Mouse (Mus musculus) fat pad, adult 2 months (tissue): ENCODE results near the gene Gm7995.
"Not testable (repeated sequence)": the region's sequence is repeated elsewhere in the genome, so short reads cannot be mapped to it uniquely, and the experiment has no call there.

Source experiments
- DNase-seq: peaks from one replicate; pipeline ENCODE4 v3.0.0-alpha.2; 2011; ENCODE audit warnings: low read depth, low spot score; ENCODE audit errors: extremely low read depth

Gene Gm7995

DNA sequence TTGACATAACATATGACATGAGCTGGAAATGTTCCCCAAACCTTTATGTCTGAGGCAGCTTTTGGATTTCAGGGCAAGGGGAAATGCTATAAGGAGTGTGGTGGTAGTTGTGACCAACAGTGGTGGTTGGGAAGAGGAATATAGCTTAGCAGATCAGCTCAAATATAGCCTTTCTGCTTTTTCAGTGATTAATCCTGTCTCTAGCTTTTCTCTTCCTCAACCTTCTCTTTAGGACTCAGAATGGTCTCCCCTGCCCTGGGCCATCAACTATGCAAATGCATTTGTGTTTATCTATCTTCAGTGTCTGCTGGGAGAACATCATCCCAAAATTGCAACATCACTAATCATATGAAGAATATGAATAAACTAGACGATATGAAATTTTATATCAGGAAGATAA, at the start of gene Gm7995:
Gene Gm7995 (plus strand): TSS at position 301 of the 400 bp plus-strand sequence.
- not testable (repeated sequence) for DNase-seq

DNA sequence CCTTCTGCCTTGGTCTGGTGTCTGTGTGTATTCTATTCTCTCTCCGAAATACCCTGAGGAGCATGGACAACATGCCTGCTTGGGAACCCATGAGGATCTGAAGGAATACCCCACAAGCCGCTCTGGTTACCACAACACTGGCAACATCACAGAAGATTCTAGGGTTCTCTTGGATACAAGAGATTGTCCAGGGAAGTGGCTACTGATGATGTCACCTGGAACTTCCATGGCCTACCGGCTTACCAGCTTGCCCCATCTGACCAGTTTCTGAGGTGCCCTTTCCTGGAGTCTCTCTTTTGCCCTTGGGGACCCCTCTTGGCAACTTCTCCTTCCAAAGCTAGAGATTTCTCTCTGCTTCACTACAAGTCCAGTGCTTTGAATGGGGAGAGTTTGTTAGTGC, 12.8 kb upstream of the Gm7995 start, which contains the start of gene Gm9611:
Gene Gm9611 (minus strand): TSS at position 101 of the 400 bp plus-strand sequence.
- not testable (repeated sequence) for DNase-seq
